Mouse (Mus musculus) lung, embryonic 14.5 days (tissue): ENCODE data around the gene Rala. TPM values are rescaled to one million over a fixed set of nuclear protein-coding genes. Genes with fewer than 3 reads are reported as not detected.

Experiments
- ATAC-seq: fragments of 200-750 bp; cut with Nextera tagmentation; 2 replicates; pipeline ENCODE4 v1.8.0; 2017; ENCODE audit warnings: mild to moderate bottlenecking, moderate TSS enrichment, moderate library complexity; ENCODE audit not compliant: insufficient read depth
- DNase-seq: peaks from one replicate; pipeline ENCODE4 v3.0.0-alpha.2; 2015
- H3K27ac ChIP-seq: fragments of 300-500 bp; sonication (generic); 2 replicates; pipeline ENCODE4 v1.5.1; 2014; ENCODE audit warnings: low read depth, mild to moderate bottlenecking, moderate library complexity
- H3K27me3 ChIP-seq: fragments of 300-500 bp; sonication (generic); 2 replicates; pipeline ENCODE4 v1.6.1; 2014; ENCODE audit warnings: low read length, control low read depth; ENCODE audit not compliant: insufficient read depth
- H3K36me3 ChIP-seq: fragments of 300-500 bp; sonication (generic); 2 replicates; pipeline ENCODE4 v1.6.1; 2014; ENCODE audit warnings: control low read depth; ENCODE audit not compliant: insufficient read depth
- H3K4me1 ChIP-seq: fragments of 300-500 bp; sonication (generic); 2 replicates; pipeline ENCODE4 v1.6.1; 2014; ENCODE audit warnings: antibody characterized with exemption, control low read depth; ENCODE audit not compliant: insufficient read depth
- H3K4me2 ChIP-seq: fragments of 300-500 bp; sonication (generic); 2 replicates; pipeline ENCODE4 v1.6.1; 2014; ENCODE audit warnings: mild to moderate bottlenecking
- H3K4me3 ChIP-seq: fragments of 300-500 bp; sonication (generic); 2 replicates; pipeline ENCODE4 v1.5.1; 2014; ENCODE audit warnings: low read depth, low read length
- H3K9ac ChIP-seq: fragments of 300-500 bp; sonication (generic); 2 replicates; pipeline ENCODE4 v1.6.1; 2014
- H3K9me3 ChIP-seq: fragments of 300-500 bp; sonication (generic); 2 replicates; pipeline ENCODE4 v1.6.1; 2016; ENCODE audit warnings: low read depth, low read length, control low read depth
- CTCF ChIP-seq: IDR thresholded peaks from 2 replicates; pipeline ENCODE4 v1.5.1; 2016; ENCODE audit warnings: antibody characterized with exemption, low read depth
- WGBS: fragments of 180-500 bp; shearing (Covaris S2); extraction: QIAGEN DNeasy Blood & Tissue Kit; methylation state at CpG from one replicate; pipeline ENCODE4 v1.1.7; 2014; 5-methylcytosine and 5-hydroxymethylcytosine counted together
- polyA plus RNA-seq: library from polyadenylated mRNA; unstranded; fragments of >200 nt; fragmentation: Nextera tagmentation; extraction: Ambion mirVana; gene quantifications from 2 replicates; pipeline ENCODE4 v1.2.1, GENCODE M21; 2014

The Rala gene
- polyA plus RNA-seq, 1 experiment from 2014 or later, result 109 TPM

DNA sequence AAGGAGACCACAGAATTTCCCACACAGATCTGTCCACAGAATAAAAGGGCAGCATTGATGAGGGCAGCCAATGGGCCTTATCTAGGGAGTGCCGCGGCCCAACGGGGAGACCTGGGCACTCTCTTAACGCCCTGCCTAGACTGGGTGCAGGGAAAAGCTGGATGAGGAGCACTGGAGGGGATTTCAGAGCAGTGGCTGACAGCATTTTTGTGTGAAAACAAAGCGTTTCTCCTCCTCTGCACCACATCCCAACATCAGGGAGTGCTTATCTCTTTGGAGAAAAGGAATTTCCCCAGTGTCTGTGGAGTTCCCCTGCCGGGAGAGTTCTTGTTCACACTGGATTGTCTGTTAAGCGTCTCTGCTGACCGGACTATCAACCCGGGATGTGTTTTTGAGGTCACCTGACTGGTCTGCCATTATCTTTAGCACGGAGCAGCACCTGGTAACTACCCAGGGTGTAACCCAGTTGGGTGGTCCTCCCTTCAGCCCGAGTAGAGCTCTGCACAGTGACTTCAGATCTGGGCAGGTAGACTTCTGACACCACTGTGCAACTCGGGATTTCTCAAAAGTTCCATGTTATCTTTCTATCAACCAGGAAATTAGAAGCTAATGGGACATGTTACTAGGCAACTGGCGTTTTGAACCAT, 88.4 kb downstream of the Rala start:
- ATAC-seq (peak; percentile 71), DNase-seq (peak; percentile 30)
- Histone ChIP-seq H3K9ac (no peak overlapping the region), H3K9me3 (no peaks in the 10 kb centered on the region), H3K4me3 (no peak overlapping the region), H3K4me1 (no peaks in the 10 kb centered on the region), H3K36me3 (no peaks in the 10 kb centered on the region), H3K27ac (no peak overlapping the region), H3K27me3 (no peaks in the 10 kb centered on the region), H3K4me2 (peak overlapping the region; percentile 29)
- 5% methylated on average over 13 of the region's 13 CpGs for WGBS
- TF ChIP-seq CTCF, result no peak

DNA sequence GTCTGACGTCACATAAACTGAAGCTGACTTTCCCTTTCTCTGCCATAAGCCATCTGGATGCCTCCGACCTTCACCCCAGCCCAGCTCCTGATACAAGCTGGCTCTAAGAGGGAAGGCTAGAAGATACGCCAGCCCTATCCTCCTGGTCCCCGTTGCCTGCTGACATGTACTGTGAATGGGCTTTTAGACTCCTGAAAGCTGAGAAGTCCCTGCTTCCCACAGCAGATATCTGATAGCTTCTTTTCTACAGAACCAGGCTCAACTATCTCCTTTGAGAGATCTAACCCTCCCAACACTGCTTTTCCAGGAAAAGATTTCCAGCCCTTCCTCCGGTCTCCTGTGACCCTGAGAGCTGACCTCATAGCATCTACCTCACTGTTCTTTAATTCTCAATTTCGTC, 89.3 kb downstream of the Rala start:
- TF ChIP-seq CTCF, result no peak
- no peaks in the 10 kb centered on the region for H3K4me1 ChIP-seq

DNA sequence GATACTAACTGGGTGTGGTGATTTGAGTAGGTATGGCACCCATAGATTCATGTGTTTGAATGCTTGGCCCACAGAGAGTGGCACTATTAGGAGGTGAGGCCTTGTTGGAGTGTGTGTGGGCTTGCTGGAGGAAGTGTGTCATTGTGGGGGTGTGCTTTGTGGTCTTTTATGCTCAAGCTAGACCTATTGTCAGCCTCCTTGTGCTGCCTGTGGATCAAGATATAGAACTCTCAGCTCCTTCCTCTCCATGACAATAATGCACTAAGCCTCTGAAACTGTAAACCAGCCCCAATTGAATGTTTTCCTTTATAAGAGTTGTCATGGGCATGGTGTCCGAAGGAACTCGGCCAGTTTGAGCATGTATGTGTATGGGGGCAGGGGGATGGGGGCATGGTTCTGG, 100.7 kb downstream of the Rala start:
- Histone ChIP-seq H3K4me1 (no peaks in the 10 kb centered on the region), H3K4me3 (no peak overlapping the region), H3K27ac (no peak overlapping the region), H3K27me3 (no peaks in the 10 kb centered on the region), H3K9me3 (no peaks in the 10 kb centered on the region), H3K36me3 (no peaks in the 10 kb centered on the region), H3K4me2 (no peak overlapping the region), H3K9ac (no peak overlapping the region)
- no peak for DNase-seq
- WGBS, result 85% methylated on average over 2 of the region's 2 CpGs
- TF ChIP-seq CTCF, result no peak
- ATAC-seq, result no peak

More for the DNA sequence above, 89.3 kb downstream of the Rala start:
- WGBS, result 41% methylated on average over 6 of the region's 6 CpGs
- Histone ChIP-seq H3K4me3 (no peak overlapping the region), H3K9me3 (no peaks in the 10 kb centered on the region), H3K9ac (no peak overlapping the region), H3K4me2 (no peak overlapping the region), H3K27ac (no peak overlapping the region), H3K27me3 (no peaks in the 10 kb centered on the region), H3K36me3 (no peaks in the 10 kb centered on the region)
- DNase-seq (no peak), ATAC-seq (0 out of 2 replicates have a peak, but pooled peaks have one; percentile 41)

DNA sequence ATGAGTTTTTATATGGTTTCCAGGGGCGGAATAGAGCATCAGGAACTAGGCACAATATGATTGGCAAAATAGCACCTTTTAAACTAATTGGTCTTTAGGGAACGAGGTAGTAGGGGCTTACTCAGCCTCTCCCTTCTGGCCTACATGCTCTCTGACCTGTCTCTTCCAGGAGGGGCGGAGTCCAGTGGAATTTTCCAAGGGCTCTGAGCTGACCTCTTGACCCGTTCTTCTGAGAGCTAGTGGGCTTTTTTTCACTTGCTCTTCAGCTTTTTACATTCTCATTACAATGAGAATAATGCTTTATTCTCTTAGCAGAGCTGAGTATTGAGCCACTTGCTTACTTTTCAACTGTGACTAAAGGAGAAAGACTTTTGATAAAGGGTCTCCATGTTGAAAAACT, 101.3 kb downstream of the Rala start:
- Histone ChIP-seq H3K4me2 (no peak overlapping the region), H3K27ac (no peak overlapping the region), H3K9ac (no peak overlapping the region), H3K4me1 (no peaks in the 10 kb centered on the region; the same call in 1 of the 2 replicates), H3K27me3 (no peaks in the 10 kb centered on the region), H3K36me3 (no peaks in the 10 kb centered on the region), H3K4me3 (no peak overlapping the region), H3K9me3 (no peaks in the 10 kb centered on the region)
- TF ChIP-seq CTCF, result no peak
- no peak for DNase-seq
- 56% methylated on average over 4 of the region's 4 CpGs for WGBS
- ATAC-seq, result no peak

DNA sequence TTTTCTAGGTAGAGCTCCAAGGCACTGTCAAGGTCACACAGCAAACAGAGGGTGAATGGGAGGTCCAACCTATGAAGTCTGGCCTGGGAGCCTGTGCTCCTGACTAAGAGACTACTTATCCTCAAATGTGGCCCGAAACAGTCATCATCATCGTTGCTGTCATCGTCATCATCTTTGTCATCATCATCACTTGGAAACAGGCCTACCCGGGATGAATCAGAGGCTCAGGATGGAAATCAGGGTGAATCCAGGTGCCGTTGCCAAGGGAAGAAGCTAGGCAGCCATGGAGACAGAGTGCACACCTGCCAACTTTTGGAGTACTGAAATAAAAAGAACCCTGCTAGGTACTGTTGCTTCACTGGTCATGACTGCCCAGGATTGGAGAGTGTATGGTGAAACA, 104.9 kb downstream of the Rala start:
- no peaks in the 10 kb centered on the region; the same call in 1 of the 2 replicates for H3K4me1 ChIP-seq
- no peak overlapping the region for H3K4me3 ChIP-seq
- H3K27me3 ChIP-seq, result no peaks in the 10 kb centered on the region
- no peak for TF ChIP-seq CTCF
- DNase-seq, result no peak
- ATAC-seq, result no peak
- no peak overlapping the region for H3K4me2 ChIP-seq
- 81% methylated on average over 5 of the region's 5 CpGs for WGBS
- no peaks in the 10 kb centered on the region for H3K36me3 ChIP-seq
- H3K9me3 ChIP-seq, result no peaks in the 10 kb centered on the region
- H3K9ac ChIP-seq, result no peak overlapping the region
- H3K27ac ChIP-seq, result no peak overlapping the region

DNA sequence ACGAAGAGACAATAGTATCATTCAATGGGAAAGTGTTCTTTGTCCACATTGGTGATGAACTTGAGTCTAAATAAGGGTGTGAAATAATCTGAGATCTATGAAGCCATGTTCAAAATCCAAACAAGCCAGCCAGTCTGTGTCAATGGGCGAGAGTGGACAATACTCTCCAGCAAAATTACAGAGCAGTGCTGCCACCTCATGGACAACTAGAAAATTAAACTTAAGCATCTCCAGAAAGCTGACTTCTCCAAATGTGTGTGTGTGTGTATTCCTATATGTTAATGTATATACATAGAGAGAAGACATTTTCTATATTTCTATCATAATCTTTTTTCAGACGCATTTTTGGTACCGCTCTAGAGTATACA, 105.6 kb downstream of the Rala start:
- no peaks in the 10 kb centered on the region; the same call in 1 of the 2 replicates for H3K4me1 ChIP-seq
- H3K36me3 ChIP-seq, result no peaks in the 10 kb centered on the region
- no peaks in the 10 kb centered on the region for H3K9me3 ChIP-seq
- H3K27ac ChIP-seq, result no peak overlapping the region; the same call in 1 of the 2 replicates
- H3K9ac ChIP-seq, result no peak overlapping the region
- no peak overlapping the region for H3K4me3 ChIP-seq
- TF ChIP-seq CTCF, result peak; percentile 67
- H3K27me3 ChIP-seq, result no peaks in the 10 kb centered on the region
- DNase-seq (peak; percentile 91), ATAC-seq (peak; percentile 76)
- 34% methylated on average over 4 of the region's 4 CpGs for WGBS
- no peak overlapping the region for H3K4me2 ChIP-seq

DNA sequence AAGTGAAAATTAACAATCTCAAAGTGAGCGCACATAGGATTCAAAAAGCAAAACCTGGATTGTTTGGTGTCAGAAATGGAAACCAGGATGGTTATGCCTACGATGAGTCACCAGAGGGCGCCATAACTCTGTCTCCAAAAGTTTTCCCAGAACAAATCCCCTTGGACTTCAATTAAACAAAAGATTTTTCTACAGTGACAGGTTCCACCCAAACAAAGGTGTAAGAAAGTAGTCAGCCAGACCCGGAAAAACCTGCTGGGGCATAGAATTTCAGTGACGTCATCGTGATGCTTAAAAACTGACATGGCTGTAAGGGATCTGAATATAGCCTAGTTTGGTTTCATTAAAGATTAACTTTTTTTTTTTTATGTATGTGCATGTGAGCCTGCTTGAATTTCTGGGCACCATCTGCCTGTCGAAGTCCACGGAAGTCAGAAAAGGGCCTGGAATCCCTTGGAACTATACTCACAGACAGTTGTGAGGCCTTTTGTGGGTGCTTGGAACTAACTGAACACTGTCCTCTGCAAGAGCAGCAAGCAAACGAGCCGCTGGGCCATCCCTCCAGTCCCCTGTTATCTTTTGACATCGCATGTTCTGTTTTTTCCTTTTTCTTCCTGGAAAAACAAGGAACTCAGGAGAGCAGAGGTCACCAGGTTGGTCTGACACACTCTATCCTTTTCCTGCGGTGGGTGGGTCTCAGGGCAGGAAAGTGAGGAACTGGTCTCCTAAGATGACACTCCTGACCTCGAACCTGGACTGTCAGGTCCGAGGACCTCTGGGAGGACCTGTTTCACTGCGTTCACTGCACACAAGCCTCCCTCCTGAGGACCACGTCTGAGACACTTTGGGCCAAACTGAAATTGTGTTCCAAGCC, 106.2 kb downstream of the Rala start:
- peak overlapping the region; percentile 46; the same call in 1 of the 2 replicates for H3K27ac ChIP-seq
- no peak overlapping the region for H3K9ac ChIP-seq
- WGBS, result 36% methylated on average over 16 of the region's 16 CpGs
- no peak overlapping the region for H3K4me2 ChIP-seq
- no peaks in the 10 kb centered on the region; the same call in 1 of the 2 replicates for H3K4me1 ChIP-seq
- DNase-seq, result peak; percentile 78
- ATAC-seq, result peak; percentile 68
- H3K36me3 ChIP-seq, result no peaks in the 10 kb centered on the region
- peak; percentile 76 for TF ChIP-seq CTCF
- H3K9me3 ChIP-seq, result no peaks in the 10 kb centered on the region
- H3K4me3 ChIP-seq, result no peak overlapping the region
- no peaks in the 10 kb centered on the region for H3K27me3 ChIP-seq
